Mouse (Mus musculus) heart, adult 8-10 months (tissue): ENCODE measurements around the gene Stpg2. TPM values are rescaled to one million over a fixed set of nuclear protein-coding genes. Genes with fewer than 3 reads are reported as not detected.
"Not testable (repeated sequence)": the region's sequence is repeated elsewhere in the genome, so short reads cannot be mapped to it uniquely, and the experiment has no call there.

ENCODE experiments used
- DNase-seq: peaks from one replicate; pipeline ENCODE4 v3.0.0; 2022; ENCODE audit warnings: low spot score
- total RNA-seq, 4 experiments: library from RNA; stranded (reverse); gene quantifications; 2 replicates each; pipeline ENCODE4 v1.2.4; 2022

The Stpg2 gene
- not detected for total RNA-seq

- DNase-seq = peak; percentile 64
Measured at GRCm38 (mm10) chr3:139205444-139205998, at the start of gene Stpg2. TSS of gene Stpg2 (plus strand) at chr3:139205694.

- DNase-seq = no peak
Measured at GRCm38 (mm10) chr3:139162146-139162545, 43.3 kb upstream of the Stpg2 start.

- DNase-seq = no peak
Measured at GRCm38 (mm10) chr3:139162658-139163057, 42.8 kb upstream of the Stpg2 start.

- no peak for DNase-seq
Measured at GRCm38 (mm10) chr3:139168510-139169269, 36.8 kb upstream of the Stpg2 start.

GRCm38 (mm10) chr3:139169740-139170139 lies 35.8 kb upstream of the Stpg2 start:
- DNase-seq = no peak

GRCm38 (mm10) chr3:139176936-139177335 lies 28.6 kb upstream of the Stpg2 start:
- no peak for DNase-seq

- no peak for DNase-seq
Measured at GRCm38 (mm10) chr3:139191541-139191940, 14.0 kb upstream of the Stpg2 start.

- no peak for DNase-seq
Measured at GRCm38 (mm10) chr3:139193917-139194316, 11.6 kb upstream of the Stpg2 start.

GRCm38 (mm10) chr3:139198412-139198811 lies 7.1 kb upstream of the Stpg2 start:
- no peak for DNase-seq

- no peak for DNase-seq
Measured at GRCm38 (mm10) chr3:139200324-139200723, 5.2 kb upstream of the Stpg2 start.

- DNase-seq = no peak
Measured at GRCm38 (mm10) chr3:139216945-139217344, 11.5 kb downstream of the Stpg2 start.

- no peak for DNase-seq
Measured at GRCm38 (mm10) chr3:139225123-139225522, 19.6 kb downstream of the Stpg2 start.

- DNase-seq = no peak
Measured at GRCm38 (mm10) chr3:139226811-139227210, 21.3 kb downstream of the Stpg2 start.

- DNase-seq = no peak
Measured at GRCm38 (mm10) chr3:139245219-139245618, 39.7 kb downstream of the Stpg2 start.

GRCm38 (mm10) chr3:139246508-139246907 lies 41.0 kb downstream of the Stpg2 start:
- DNase-seq = no peak

GRCm38 (mm10) chr3:139262359-139262758 lies 56.9 kb downstream of the Stpg2 start:
- not testable (repeated sequence) for DNase-seq

- DNase-seq = no peak
Measured at GRCm38 (mm10) chr3:139297909-139298308, 92.4 kb downstream of the Stpg2 start.

- DNase-seq = no peak
Measured at GRCm38 (mm10) chr3:139308078-139308809, 102.8 kb downstream of the Stpg2 start.

- DNase-seq = no peak
Measured at GRCm38 (mm10) chr3:139311721-139312120, 106.2 kb downstream of the Stpg2 start.

GRCm38 (mm10) chr3:139380494-139380893 lies 175.0 kb downstream of the Stpg2 start:
- DNase-seq = no peak

GRCm38 (mm10) chr3:139397077-139397865 lies 191.8 kb downstream of the Stpg2 start:
- no peak for DNase-seq

GRCm38 (mm10) chr3:139404673-139405072 lies 199.2 kb downstream of the Stpg2 start:
- DNase-seq = no peak
